Mouse (Mus musculus) adrenal gland, adult 8-10 months (tissue): ENCODE results near the gene Fry. TPM values are rescaled to one million over a fixed set of nuclear protein-coding genes. Genes with fewer than 3 reads are reported as not detected.

ENCODE experiments used
- DNase-seq: peaks from one replicate; pipeline ENCODE4 v3.0.0; 2022
- total RNA-seq, 4 experiments: library from RNA; stranded (reverse); gene quantifications; 2 replicates each; pipeline ENCODE4 v1.2.4; 2022

Gene Fry
- total RNA-seq, 4 experiments from 2014 or later, result 27.2 to 38.9 (median 27.8) TPM

GRCm38 (mm10) chr5:150131166-150131565 is 12.7 kb downstream of the Fry start:
- DNase-seq, result no peak

GRCm38 (mm10) chr5:150134651-150135050 is 16.2 kb downstream of the Fry start:
- DNase-seq, result no peak

- no peak for DNase-seq
These were observed 17.1 kb downstream of the Fry start for GRCm38 (mm10) chr5:150135529-150135928.

- no peak for DNase-seq
These were observed 19.5 kb downstream of the Fry start for GRCm38 (mm10) chr5:150137772-150138451.

- DNase-seq, result no peak
These were observed 22.1 kb downstream of the Fry start for GRCm38 (mm10) chr5:150140513-150140912.

GRCm38 (mm10) chr5:150145967-150146366 is 27.5 kb downstream of the Fry start:
- DNase-seq, result no peak

GRCm38 (mm10) chr5:150146612-150147011 is 28.2 kb downstream of the Fry start:
- DNase-seq, result no peak

GRCm38 (mm10) chr5:150149725-150150124 is 31.3 kb downstream of the Fry start:
- no peak for DNase-seq

- no peak for DNase-seq
These were observed 32.5 kb downstream of the Fry start for GRCm38 (mm10) chr5:150150986-150151385.

GRCm38 (mm10) chr5:150152071-150152879 is 33.8 kb downstream of the Fry start:
- no peak for DNase-seq

GRCm38 (mm10) chr5:150152880-150153281 is 34.4 kb downstream of the Fry start:
- DNase-seq, result no peak

GRCm38 (mm10) chr5:150155388-150155787 is 36.9 kb downstream of the Fry start:
- DNase-seq, result no peak

- DNase-seq, result no peak
These were observed 37.8 kb downstream of the Fry start for GRCm38 (mm10) chr5:150156063-150156786.

- DNase-seq, result no peak
These were observed 39.2 kb downstream of the Fry start for GRCm38 (mm10) chr5:150157682-150158081.

GRCm38 (mm10) chr5:150159151-150159550 is 40.7 kb downstream of the Fry start:
- DNase-seq, result no peak

- DNase-seq, result no peak
These were observed 42.7 kb downstream of the Fry start for GRCm38 (mm10) chr5:150161193-150161592.

GRCm38 (mm10) chr5:150161898-150162297 is 43.5 kb downstream of the Fry start:
- DNase-seq, result no peak

- DNase-seq, result no peak
These were observed 46.2 kb downstream of the Fry start for GRCm38 (mm10) chr5:150164671-150165070.

GRCm38 (mm10) chr5:150166811-150167210 is 48.4 kb downstream of the Fry start:
- DNase-seq, result no peak

- DNase-seq, result no peak
These were observed 48.8 kb downstream of the Fry start for GRCm38 (mm10) chr5:150167287-150167686.

- DNase-seq, result no peak
These were observed 50.3 kb downstream of the Fry start for GRCm38 (mm10) chr5:150168712-150169111.

- DNase-seq, result no peak
These were observed 53.1 kb downstream of the Fry start for GRCm38 (mm10) chr5:150171562-150171961.

- DNase-seq, result no peak
These were observed 55.4 kb downstream of the Fry start for GRCm38 (mm10) chr5:150173869-150174268.
